Mouse (Mus musculus): ENCODE results near the gene Grk5.

DNA sequence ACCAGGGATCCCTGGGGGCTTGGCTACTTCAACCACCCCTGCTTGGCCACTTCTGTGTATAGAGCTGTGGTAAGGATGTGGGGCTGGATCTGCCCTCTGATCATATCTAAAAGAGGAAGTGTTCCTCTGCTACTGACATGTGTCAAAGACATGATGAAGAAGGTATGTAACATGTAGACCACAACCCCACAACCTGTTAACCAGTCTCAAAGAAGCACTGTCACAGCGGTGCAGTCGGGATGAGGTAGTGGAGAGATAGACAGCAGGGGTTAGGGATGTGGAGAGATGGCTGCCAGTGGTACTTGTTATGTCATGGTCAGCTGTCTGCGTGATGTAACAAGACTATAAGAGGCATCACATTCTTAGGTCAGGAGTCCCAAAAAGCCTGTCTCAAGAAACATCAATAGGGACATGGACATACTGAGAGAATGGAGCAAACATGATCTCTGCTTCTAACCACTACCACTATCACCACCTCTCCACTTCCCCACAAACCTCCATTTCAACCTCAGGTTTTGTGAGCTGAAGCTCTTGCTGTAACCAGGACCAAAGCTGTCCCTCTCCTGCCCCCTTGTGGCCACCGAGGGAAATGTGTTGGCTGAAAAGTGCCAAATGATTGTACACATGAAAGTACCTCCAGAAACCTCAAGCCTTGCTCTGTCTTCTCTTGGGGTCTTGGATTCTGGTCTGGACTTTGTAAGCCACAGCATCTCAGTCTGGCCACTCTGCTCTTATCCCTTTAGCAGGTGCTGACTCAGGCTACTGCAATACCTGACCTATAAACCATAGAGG, 194.8 kb downstream of the Grk5 start:
- TF ChIP-seq POLR2A (IDR thresholded peaks at IDR 0.05; ENCODE audit: extremely low read depth, insufficient read depth, low read length) (no peak), CTCF (IDR thresholded peaks at IDR 0.05; ENCODE audit: extremely low read depth, insufficient read depth, low read length) (peak; percentile 97)

Measured in cortical plate, adult 2 months (tissue).